Mouse (Mus musculus) splenic B cell, adult 2 months (primary cell): ENCODE data around the gene Ahctf1.

Experiments used
- DNase-seq: peaks from one replicate; pipeline ENCODE4 v3.0.0-alpha.2; 2011; ENCODE audit warnings: low read depth, low spot score
- H3K27me3 ChIP-seq: 2 replicates; pipeline ENCODE4 v1.6.1; 2012; ENCODE audit warnings: mild to moderate bottlenecking, low read length, moderate library complexity, mixed read lengths; ENCODE audit not compliant: control insufficient read depth, poor library complexity, insufficient read depth, severe bottlenecking
- H3K36me3 ChIP-seq: 2 replicates; pipeline ENCODE4 v1.6.1; 2012; ENCODE audit warnings: mild to moderate bottlenecking, low read length, moderate library complexity, mixed read lengths; ENCODE audit not compliant: control insufficient read depth, poor library complexity, insufficient read depth, severe bottlenecking

Gene Ahctf1

DNA sequence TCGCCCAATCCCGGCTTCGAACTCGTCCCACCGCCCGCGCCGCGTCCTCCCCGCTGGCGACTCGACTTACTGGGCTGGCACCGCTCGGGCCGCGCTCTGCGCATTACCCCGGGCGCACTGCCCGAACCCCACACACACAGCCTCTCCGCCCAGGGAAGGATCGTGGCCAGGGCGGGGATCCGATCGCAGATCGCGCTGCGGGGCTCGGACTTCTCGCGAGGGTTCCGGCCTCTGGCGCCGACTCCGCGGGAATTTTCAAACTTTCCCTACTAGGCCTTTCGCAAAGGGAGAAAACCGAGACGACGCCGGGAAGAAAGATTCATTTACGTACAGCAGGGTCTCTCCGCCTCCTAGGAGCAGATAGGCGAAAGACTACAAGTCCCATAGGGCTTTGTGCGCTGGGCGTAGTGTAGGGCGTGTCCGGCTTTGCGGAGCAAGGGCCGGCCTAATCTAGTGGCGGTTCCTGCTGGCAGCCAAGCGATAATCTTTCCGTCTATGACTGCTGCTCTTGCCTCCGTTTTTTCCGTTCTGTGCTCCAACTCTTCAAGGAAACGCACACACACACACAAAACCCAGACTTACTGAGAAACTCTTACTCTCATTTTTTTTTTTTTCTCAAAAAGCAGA lies at the start of gene Ahctf1:
Gene Ahctf1, minus strand, starts transcription at position 168 of the 627 bp plus-strand sequence.
- no peaks in the 10 kb centered on the region for H3K36me3 ChIP-seq
- DNase-seq: peak; percentile 94
- H3K27me3 ChIP-seq: no peaks in the 10 kb centered on the region

- peak; percentile 71 for DNase-seq
Observed at GRCm38 (mm10) chr1:179847759-179848389, 44.4 kb upstream of the Ahctf1 start.

DNA sequence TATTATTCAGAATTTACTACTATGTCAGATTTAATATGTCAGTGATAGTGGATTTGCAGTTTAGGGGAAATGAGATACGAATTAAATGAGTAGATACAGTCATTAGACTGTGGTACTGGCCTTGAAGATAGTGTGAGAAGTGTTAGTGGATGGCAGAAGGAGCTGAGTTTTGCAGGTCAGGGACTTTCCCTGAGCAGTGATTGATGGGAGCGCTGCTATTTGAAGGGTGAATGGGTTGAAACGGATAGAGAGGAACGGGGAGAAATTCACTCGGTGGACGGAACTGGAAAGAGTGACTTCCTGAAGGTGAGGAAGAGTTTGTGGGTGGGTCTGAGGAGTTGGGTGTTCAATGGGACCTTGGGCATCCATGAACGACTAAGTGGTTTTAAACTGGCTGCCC lies 43.7 kb upstream of the Ahctf1 start:
- Histone ChIP-seq H3K27me3 (0 out of 2 replicates have a peak, but pooled peaks cover 1% of the 10 kb centered on the region), H3K36me3 (no peaks in the 10 kb centered on the region)
- no peak for DNase-seq

More at GRCm38 (mm10) chr1:179847759-179848389, 44.4 kb upstream of the Ahctf1 start:
- Histone ChIP-seq H3K27me3 (0 out of 2 replicates have a peak, but pooled peaks cover 1% of the 10 kb centered on the region), H3K36me3 (no peaks in the 10 kb centered on the region)

- Histone ChIP-seq H3K27me3 (no peaks in the 10 kb centered on the region), H3K36me3 (no peaks in the 10 kb centered on the region)
- DNase-seq: no peak
Observed at GRCm38 (mm10) chr1:179845832-179846499, 42.5 kb upstream of the Ahctf1 start.

- DNase-seq: peak; percentile 86
- no peaks in the 10 kb centered on the region for H3K27me3 ChIP-seq
Observed at GRCm38 (mm10) chr1:179844894-179845293, 41.4 kb upstream of the Ahctf1 start.

DNA sequence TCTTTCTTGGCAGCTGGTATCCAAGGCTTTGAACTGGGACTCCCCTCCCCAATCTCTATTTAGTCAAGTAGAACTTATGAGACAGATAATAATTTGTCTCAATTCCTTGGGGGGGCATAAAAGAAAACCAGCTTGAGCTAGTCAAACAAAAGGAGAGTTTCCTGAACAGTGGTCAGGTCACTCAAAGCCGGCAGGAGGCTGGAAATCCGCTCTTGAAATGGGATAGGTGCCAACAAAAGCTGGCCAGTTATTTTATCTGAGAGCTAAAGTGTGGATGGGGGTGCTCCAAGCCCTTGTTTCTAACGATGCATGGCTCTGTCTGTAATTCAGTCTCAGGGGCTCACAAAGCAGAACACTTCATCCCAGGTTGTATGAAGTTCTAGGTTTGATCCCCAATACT lies 40.5 kb upstream of the Ahctf1 start:
- Histone ChIP-seq H3K36me3 (no peaks in the 10 kb centered on the region), H3K27me3 (no peaks in the 10 kb centered on the region)
- no peak for DNase-seq

More at GRCm38 (mm10) chr1:179844894-179845293, 41.4 kb upstream of the Ahctf1 start:
- no peaks in the 10 kb centered on the region for H3K36me3 ChIP-seq

- peak; percentile 19 for DNase-seq
- no peaks in the 10 kb centered on the region for H3K36me3 ChIP-seq
- no peaks in the 10 kb centered on the region for H3K27me3 ChIP-seq
Observed at GRCm38 (mm10) chr1:179842568-179842967, 39.1 kb upstream of the Ahctf1 start.

DNA sequence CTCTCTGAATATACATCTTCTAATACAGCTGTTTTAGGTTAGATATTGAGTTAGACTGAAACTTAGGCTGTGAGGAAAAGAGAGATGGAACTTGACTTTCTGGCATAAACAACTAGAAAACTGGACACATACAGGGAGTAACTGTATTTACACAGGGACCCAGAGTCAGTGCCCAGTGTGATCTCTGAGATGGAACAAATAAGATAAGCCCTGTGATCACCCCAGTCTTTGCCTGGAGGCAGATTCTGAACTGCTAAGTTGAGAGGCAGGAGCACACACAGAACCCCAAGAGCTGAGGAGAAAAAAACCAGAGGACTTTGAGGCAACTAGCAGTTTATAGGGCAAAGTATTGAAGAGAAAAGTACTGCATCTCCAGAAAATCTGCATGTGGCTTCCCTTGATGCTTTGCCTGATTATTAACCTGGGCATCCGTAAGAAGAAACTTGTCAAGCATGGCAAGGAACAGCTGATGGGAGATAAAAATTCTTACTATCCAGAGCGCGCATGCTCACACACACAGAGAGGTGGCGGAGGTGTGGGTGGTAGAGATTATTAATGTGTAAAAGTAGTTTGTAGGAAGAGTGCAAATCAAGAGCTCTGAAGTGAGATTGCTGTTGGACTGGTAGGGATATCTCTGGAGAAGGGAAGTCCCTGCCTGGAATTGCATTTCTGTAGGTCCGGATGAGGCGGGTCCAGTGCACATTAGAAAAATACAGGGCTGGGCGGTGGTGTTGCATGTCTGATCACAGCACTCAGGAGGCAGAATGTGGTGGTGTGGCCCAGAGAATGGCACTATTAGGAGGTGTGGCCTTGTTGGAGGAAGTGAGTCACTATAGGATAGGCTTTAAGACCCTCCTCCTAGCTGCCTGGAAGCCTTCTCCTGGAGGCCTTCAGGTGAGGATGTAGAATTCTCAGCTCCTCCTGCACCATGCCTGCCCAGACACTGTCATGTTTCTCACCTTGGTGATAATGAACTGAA lies 33.2 kb upstream of the Ahctf1 start:
- no peaks in the 10 kb centered on the region for H3K36me3 ChIP-seq
- no peak for DNase-seq
- no peaks in the 10 kb centered on the region for H3K27me3 ChIP-seq

DNA sequence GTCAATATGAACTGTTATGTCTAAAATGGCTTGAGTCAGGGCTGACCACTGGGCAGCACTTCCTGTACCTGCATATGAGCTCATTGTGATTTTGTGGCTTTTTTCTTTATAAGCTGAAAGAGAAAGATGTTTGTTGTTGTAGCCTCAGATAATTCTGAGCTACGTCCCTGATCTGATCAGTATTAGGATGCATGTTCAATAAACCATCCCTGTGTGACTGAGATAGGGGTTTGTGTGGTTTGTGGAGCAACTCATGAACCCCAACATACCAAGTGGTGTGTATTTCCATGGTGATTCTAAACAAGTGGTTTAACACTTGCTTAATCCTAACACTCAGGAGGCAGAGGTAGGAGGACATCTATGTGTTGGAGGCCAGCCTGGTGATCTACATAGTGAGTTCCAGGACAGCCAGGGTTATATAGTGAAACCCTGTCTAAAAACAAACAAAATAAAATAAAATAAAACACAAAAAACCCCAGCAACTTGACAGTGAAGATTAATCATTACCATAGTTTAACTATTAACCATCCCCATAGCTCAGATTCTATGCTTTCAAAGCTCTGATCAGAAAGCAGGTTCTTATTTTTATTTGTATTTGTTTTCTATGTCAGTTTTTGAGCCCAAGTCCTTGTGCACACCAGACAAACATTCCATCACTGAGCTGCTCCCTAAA lies 32.4 kb upstream of the Ahctf1 start:
- no peak for DNase-seq
- H3K36me3 ChIP-seq: no peaks in the 10 kb centered on the region
- H3K27me3 ChIP-seq: no peaks in the 10 kb centered on the region

GRCm38 (mm10) chr1:179833596-179833995 lies 30.1 kb upstream of the Ahctf1 start:
- no peak for DNase-seq
- H3K36me3 ChIP-seq: no peaks in the 10 kb centered on the region
- no peaks in the 10 kb centered on the region for H3K27me3 ChIP-seq

DNA sequence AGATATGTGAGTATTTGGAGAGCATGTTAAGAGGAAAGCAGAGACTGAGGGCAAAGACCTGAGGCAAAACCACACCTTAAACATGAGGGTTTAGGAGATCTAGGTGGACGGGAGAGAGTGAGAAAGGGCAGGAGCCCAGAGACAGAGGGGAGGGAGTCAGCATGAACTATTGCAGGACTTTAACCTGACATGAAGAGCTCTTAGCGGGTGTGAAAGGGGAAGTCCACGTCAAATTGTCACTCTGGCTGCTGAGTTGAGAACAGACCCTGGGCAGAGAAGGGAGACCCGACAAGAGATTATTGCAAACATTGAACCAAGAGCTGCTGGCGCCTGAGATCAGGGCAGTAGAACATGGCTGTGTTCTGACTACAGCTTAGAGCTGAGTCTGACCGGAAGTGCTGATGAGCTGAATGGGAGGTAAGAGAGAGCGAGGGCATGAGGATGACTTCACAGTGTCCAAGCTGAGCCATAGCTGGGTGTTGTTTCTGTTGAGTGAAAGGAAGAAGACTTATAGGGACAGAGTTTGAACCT lies 29.3 kb upstream of the Ahctf1 start:
- H3K27me3 ChIP-seq: no peaks in the 10 kb centered on the region
- H3K36me3 ChIP-seq: no peaks in the 10 kb centered on the region
- no peak for DNase-seq

DNA sequence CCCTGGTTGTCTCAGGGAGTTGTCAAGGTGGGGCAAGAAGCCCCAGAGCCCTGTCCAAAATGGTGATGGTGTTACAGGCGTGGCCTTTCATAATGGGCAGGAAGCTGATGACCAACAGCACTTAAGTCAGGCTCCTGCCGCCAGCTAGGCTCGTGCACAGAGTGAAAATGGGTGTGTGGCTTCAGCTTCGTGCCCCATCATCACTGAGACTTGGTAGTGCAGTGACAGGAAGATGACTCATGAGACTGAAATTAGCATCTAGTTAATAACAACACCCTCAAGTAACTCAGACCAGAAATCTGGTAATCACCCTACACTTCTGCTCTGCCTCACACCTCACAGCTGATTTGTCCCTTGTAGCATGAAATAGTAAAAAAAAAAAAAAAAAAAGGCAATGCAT lies 25.4 kb upstream of the Ahctf1 start:
- DNase-seq: no peak
- Histone ChIP-seq H3K36me3 (no peaks in the 10 kb centered on the region), H3K27me3 (no peaks in the 10 kb centered on the region)

GRCm38 (mm10) chr1:179828051-179828450 lies 24.6 kb upstream of the Ahctf1 start:
- no peaks in the 10 kb centered on the region for H3K27me3 ChIP-seq
- H3K36me3 ChIP-seq: no peaks in the 10 kb centered on the region
- DNase-seq: no peak

- H3K36me3 ChIP-seq: no peaks in the 10 kb centered on the region
- H3K27me3 ChIP-seq: no peaks in the 10 kb centered on the region
- DNase-seq: no peak
Observed at GRCm38 (mm10) chr1:179824549-179824948, 21.1 kb upstream of the Ahctf1 start.
